Mouse (Mus musculus) T-cell, adult 2 months (primary cell): ENCODE results near the gene Slc9a3r2.
A peak's percentile ranks its signal among the peaks of the same experiment; 100 is the strongest.

Source experiments
- DNase-seq: peaks from one replicate; pipeline ENCODE4 v3.0.0; 2022; ENCODE audit warnings: low spot score

The Slc9a3r2 gene

DNA sequence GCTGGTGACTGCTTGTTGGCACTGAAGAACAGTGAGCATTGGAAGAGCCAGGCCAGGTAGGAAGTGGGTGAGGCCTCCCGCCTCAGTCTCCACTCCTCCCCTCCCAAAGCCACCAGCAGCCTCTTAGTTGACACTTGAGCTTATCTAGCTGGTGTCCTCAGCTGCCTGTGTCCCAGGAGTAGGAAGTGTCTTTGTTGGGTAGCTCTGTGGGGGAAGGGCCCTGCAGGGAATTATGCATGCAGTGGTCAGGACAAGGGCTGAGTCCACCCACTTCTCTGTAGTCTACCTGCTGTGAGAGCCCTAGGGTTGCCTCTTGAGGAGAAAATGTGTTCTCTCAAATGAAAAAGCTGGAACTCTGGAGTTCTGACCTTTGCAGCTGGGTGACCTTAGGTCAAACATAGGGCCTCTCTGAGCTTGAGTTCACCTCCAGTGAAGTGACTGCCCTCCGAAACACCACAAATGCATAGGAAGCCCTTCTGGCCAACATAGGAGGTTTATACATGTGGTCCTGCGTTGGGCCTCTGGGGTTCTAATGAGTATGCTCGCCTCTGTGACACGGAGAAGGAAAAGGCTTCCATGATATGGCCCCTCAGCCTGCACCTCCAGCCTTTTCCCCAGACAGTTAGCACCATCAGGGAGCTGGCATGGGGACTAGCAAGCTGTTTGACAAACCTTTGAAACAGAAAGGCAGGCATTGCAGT is 13.2 kb downstream of the Slc9a3r2 start:
- DNase-seq: no peak

DNA sequence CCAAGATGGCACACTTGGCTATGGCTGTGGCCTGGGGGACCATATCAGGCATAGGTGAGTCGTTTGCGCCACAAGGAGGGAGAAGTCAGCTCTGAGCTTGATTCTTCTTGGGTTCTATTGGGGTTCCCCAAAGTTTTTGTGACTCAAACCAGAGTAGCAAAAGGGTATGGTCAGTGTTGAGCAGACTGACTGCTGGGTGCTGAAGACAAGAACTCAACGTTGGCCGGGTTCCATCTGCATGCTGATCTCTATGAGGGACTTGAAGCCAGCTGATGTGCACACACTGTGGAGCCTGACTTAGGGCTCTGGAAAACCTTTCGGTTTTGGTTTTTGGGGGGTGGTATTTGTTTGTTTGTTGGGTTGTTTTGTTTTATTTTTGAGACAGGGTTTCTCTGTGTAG is 14.4 kb downstream of the Slc9a3r2 start:
- no peak for DNase-seq

- no peak for DNase-seq
These were observed 15.1 kb downstream of the Slc9a3r2 start for GRCm38 (mm10) chr17:24635024-24635423.

DNA sequence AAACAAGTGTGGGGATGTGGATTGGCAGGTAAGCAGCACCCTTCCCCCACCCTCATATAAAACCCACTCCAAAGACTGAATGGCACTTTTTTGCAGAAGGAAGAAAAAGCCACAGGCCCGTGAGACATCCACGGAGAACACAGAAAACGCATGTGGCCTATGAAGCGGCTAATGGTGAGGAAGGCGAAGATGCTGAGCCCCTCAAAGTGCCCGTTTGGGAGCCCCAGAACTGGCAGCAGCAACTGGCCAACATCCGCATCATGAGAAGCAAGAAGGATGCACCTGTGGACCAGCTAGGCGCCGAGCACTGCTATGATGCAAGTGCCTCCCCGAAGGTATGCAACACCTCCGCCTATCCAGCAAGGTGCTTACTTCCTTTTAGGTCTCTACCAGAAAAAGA is 16.3 kb downstream of the Slc9a3r2 start:
- DNase-seq: no peak

GRCm38 (mm10) chr17:24632813-24633449 is 17.2 kb downstream of the Slc9a3r2 start:
- DNase-seq: no peak

GRCm38 (mm10) chr17:24632167-24632812 is 17.8 kb downstream of the Slc9a3r2 start, which contains the start of the genes Tsc2 and Nthl1:
TSS of gene Tsc2 (minus strand) at chr17:24632630.
TSS of gene Nthl1 (plus strand) at chr17:24632680.
- peak; percentile 87 for DNase-seq

DNA sequence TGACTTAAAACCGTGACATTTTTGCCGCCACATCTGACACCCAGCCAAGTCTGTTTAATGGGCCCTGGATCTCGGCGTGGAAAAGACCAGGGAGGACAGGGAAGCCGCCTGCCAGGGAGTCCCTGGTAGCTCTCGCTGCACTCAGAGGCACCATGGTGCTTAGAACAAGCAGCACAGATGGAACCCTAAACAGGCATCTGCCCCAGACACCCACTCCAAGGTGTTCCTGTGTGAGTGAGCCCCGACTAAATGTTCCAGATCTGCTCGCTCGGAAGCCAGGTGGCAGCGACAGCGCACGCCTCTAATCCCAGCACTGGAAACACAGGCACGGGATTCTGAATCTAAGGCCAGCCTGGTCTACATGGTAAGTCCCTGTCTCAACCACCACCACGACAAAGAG is 20.1 kb downstream of the Slc9a3r2 start:
- no peak for DNase-seq

DNA sequence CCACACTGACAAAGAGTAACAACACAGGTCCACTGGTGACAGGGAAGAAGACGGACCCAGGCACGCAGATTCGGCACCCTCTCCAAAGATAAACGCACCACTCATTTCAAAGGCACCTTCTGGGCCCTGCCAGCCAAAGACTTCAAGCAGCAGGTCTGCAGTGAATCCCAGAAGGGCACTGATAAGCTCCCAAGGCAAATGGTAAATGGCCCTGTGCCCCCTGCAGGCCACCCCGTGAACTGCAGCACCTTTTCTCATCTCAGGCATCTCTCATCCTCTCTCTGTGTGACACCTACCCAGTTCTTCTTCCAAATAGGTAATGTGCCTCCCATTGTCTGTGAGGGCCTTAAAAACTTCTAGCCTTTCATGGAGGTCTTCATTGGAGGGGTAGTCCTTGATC is 21.5 kb downstream of the Slc9a3r2 start:
- peak; percentile 65 for DNase-seq

DNA sequence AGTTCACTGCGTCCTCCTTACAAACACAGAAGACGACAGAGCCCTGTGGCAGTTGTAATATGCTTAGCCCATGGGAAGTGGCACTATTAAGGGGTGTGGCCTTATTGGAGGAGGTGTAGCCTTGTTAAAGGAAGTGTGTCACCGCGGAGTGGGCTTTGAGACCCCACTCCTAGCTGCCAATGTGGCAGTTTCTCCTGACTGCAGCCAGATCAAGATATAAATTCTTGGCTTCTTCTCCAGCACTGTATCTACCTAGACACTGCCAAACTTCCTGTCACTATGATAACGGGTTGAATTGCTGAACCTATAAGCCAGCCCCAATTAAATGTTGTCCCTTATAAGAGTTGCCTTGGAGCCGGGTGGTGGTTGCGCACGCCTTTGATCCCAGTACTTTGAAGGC is 24.7 kb downstream of the Slc9a3r2 start:
- no peak for DNase-seq

DNA sequence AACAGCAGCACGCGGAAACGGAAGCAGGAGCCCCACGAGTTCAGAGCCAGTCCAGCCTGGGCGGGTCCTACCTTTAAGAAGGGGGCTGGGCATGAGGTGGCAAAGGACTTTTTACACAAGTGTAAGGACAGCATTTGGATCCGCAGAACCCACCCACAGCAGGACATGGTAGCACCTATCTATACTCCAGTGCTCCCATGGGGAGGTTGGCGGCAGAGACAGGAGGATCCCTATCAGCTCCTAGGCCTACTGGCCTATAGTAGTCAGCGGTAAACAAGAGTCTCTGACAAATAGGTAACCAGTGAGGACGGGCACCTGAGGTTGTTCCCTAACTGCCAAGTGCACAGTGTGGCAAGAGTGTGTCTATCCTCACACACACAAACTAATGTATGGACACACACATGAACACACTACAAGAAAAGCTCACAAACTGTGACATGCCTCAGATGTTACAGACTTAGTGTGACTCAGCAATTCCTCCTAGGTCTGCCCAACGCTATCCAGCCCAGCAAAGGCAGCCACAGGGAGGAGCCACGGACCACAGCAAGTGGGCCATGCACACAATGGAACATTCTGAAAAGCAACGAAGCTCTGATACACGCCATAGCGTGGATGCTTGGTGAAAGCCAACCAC is 32.4 kb downstream of the Slc9a3r2 start:
- DNase-seq: no peak

DNA sequence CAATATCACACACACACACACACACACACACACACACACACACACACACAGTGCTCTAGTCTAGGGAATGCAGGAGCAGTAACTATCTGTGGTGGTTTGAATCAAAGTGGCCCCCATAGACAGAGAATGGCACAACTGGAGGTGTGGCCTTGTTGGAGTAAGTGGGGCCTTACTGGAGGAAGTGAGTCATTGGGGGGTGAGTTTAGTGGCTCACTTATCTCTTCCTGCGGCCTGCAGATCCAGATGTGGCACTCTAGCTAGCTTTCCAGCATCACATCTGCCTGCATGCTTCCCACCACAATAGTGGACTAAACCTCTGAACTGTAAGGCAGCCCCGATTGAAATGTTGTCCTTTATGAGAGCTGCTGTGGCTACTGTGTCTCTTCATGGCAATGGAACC is 39.4 kb downstream of the Slc9a3r2 start:
- DNase-seq: no peak

GRCm38 (mm10) chr17:24608874-24609273 is 41.3 kb downstream of the Slc9a3r2 start:
- no peak for DNase-seq

DNA sequence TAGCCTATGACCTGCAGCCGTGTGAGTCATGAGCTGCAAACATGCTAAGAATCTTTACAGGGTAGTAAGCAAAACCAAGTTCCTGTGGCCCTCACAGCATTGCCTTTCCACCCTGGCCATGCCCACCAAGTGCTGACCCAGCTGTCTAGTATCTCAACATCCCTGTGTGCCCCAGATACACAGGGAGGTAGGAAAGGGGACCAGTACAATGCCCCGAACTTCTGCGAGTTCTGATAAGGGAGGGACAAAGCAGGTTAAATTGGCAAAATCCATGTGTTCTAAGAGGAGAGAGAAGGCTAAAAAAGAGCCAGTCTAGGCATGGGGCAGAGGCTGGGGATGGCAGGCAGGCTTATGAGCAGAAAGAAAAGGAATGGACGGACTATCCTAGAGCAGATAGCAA is 41.8 kb downstream of the Slc9a3r2 start:
- DNase-seq: no peak

- no peak for DNase-seq
These were observed 45.6 kb downstream of the Slc9a3r2 start for GRCm38 (mm10) chr17:24604557-24604956.

GRCm38 (mm10) chr17:24603961-24604360 is 46.2 kb downstream of the Slc9a3r2 start:
- DNase-seq: no peak

DNA sequence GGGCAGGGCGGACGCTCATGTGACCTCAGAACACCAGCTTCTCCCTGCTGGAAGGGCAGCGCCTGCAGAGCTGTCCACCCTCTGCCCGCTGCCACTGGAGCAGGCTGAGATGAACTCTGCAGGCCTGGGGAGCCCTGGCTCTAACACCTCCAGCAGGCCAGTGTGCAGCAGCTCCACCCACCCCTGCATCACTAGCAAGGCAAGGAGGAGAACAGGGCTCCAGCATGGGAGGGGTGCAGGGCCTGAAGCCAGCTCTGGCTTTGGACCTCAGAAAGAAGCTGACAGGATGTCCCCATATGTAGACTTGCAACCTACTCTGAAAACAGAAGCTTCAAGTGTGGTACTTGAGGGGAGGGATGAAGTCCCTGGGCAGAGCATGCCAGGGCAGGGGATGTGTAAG is 49.6 kb downstream of the Slc9a3r2 start:
- DNase-seq: no peak

- no peak for DNase-seq
These were observed 52.1 kb downstream of the Slc9a3r2 start for GRCm38 (mm10) chr17:24597989-24598388.

GRCm38 (mm10) chr17:24596471-24597183 is 53.5 kb downstream of the Slc9a3r2 start:
- DNase-seq: no peak

GRCm38 (mm10) chr17:24596073-24596466 is 54.1 kb downstream of the Slc9a3r2 start:
- DNase-seq: no peak

DNA sequence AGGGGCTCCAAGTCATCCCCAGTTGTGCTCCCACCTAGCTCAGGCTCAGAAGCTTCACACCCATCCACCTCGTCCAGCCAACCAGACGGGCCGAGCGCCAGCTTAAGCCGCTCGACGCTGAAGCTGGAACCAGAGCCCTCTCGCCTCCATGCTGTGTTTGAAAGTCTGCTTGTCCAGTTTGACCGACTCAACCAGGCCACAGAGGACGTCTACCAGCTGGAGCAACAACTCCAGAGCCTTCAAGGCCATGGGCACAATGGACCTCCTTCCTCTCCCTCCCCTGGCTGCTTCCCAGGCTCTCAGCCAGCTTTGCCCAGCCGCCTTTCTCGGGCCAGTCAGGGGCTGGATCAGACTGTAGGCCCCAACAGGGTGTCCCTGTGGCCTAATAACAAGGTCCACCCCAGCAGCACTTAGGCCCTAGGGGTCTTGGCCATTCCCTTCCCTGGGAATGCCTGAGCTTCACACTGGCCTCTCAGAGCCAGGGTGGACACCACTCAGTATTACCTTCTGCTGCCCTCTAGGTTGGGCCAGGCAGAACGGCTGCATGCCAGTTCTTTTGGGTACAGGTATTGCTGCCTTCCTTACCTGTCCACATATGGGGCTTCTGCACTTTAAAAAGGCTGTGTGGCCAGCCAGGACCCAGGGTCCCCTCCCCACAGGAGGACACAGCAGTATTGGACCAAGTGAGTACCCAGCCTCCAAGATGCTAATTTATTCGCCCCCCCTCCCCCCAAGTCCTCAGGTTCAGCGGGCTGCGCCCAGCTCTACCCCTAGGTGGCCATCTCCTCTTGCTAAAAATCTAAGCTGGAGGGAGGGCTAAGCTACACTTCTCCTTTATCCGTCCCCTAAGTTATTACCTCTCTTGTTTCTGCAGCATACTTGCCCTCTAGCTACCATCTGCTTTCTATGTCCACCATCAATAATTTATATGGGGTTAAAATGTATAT is 54.7 kb downstream of the Slc9a3r2 start:
- no peak for DNase-seq
